Mouse (Mus musculus) Patski (cell line): ENCODE measurements around the gene Slc41a3. TPM values are rescaled to one million over a fixed set of nuclear protein-coding genes. Genes with fewer than 3 reads are reported as not detected.
A peak's percentile ranks its signal among the peaks of the same experiment; 100 is the strongest.

Experiments
- ATAC-seq: fragments of 100-300 bp; one replicate; pipeline ENCODE4 v1.8.0; 2021
- CTCF ChIA-PET: fragments of 350-600 bp; sonication (Branson Sonifier 250); formaldehyde crosslinking; loops from one replicate; lab custom pipeline; 2022; ENCODE audit warnings: inconsistent platforms; lab: Charles Lee
- POLR2A ChIA-PET: fragments of 350-600 bp; sonication (Branson Sonifier 250); formaldehyde crosslinking; loops from one replicate; lab custom pipeline; 2022; ENCODE audit warnings: antibody characterized with exemption, inconsistent platforms; lab: Charles Lee
- DNase-seq: peaks from one replicate; pipeline ENCODE4 v3.0.0-alpha.2; 2011; ENCODE audit warnings: low read depth, low spot score
- H3K27me3 ChIP-seq: fragments of 371-371 bp; one replicate; pipeline ENCODE4 v1.5.1; 2021
- CTCF ChIP-seq: fragments of 100-300 bp; IDR thresholded peaks from one replicate; pipeline ENCODE4 v1.5.1; 2021
- in situ Hi-C: fragments of 300-500 bp; cut with MboI; formaldehyde crosslinking; loops from 3 replicates; pipeline ENCODE4 v1.11.1; 2018; ENCODE audit warnings: low pct_unique_long_range_greater_than_20kb, mixed read lengths
- polyA plus RNA-seq: library from polyadenylated mRNA; unstranded; gene quantifications from one replicate; pipeline ENCODE4 v1.2.3, GENCODE M21; 2021

The Slc41a3 gene
- polyA plus RNA-seq, 1 experiment from 2014 or later = 9.1 TPM

- ATAC-seq (no peak), DNase-seq (no peak)
- CTCF ChIA-PET = interaction anchor here (1.4 kb wide), 1 partner anchor 29 kb away, joined by 3 read pairs; no protein-coding TSS in a partner anchor
- in situ Hi-C loops = no loop called here
- no peaks in the 10 kb centered on the region for H3K27me3 ChIP-seq
- no peak for TF ChIP-seq CTCF
- POLR2A ChIA-PET = interaction anchor here (0.7 kb wide), 1 partner anchor 617 kb away, joined by 5 read pairs; no protein-coding TSS in a partner anchor
Observed at GRCm38 (mm10) chr6:90567486-90567885, 37.0 kb upstream of the Slc41a3 start.

GRCm38 (mm10) chr6:90567928-90568327, 36.6 kb upstream of the Slc41a3 start:
- CTCF ChIA-PET = interaction anchor here (0.9 to 1.4 kb wide), 3 partner anchors 26 to 133 kb away, joined by 3 read pairs; no protein-coding TSS in a partner anchor
- in situ Hi-C loops = no loop called here
- no peak for TF ChIP-seq CTCF
- DNase-seq = no peak
- ATAC-seq = no peak
- POLR2A ChIA-PET = interaction anchor here (0.7 kb wide), 1 partner anchor 616 kb away, joined by 5 read pairs; no protein-coding TSS in a partner anchor
- H3K27me3 ChIP-seq = no peaks in the 10 kb centered on the region

- no peak for DNase-seq
- CTCF ChIA-PET = interaction anchor here (0.9 to 1.2 kb wide), 2 partner anchors 27 to 133 kb away, joined by 3 read pairs; no protein-coding TSS in a partner anchor
- ATAC-seq = no peak
- H3K27me3 ChIP-seq = no peaks in the 10 kb centered on the region
- in situ Hi-C loops = no loop called here
- no peak for TF ChIP-seq CTCF
- POLR2A ChIA-PET = no interaction called here
Observed at GRCm38 (mm10) chr6:90568721-90569120, 35.8 kb upstream of the Slc41a3 start.

GRCm38 (mm10) chr6:90569736-90570383, 34.7 kb upstream of the Slc41a3 start:
- no peak for ATAC-seq
- DNase-seq = no peak
- TF ChIP-seq CTCF = no peak
- in situ Hi-C loops = no loop called here
- no peaks in the 10 kb centered on the region for H3K27me3 ChIP-seq
- CTCF ChIA-PET = no interaction called here
- POLR2A ChIA-PET = no interaction called here

- POLR2A ChIA-PET = no interaction called here
- TF ChIP-seq CTCF = no peak
- no peak for DNase-seq
- in situ Hi-C loops = no loop called here
- no peaks in the 10 kb centered on the region for H3K27me3 ChIP-seq
- ATAC-seq = no peak
- CTCF ChIA-PET = no interaction called here
Observed at GRCm38 (mm10) chr6:90570392-90570791, 34.1 kb upstream of the Slc41a3 start.

- CTCF ChIA-PET = interaction anchor here (0.7 to 3.1 kb wide), 9 partner anchors 9 to 200 kb away, joined by 3 to 18 read pairs (median 5); partner anchors contain the start of gene Slc41a3
- in situ Hi-C loops = no loop called here
- POLR2A ChIA-PET = interaction anchor here (1.3 to 1.6 kb wide), 2 partner anchors 9 to 56 kb away, joined by 3 to 8 read pairs; no protein-coding TSS in a partner anchor
- no peak for DNase-seq
- no peaks in the 10 kb centered on the region for H3K27me3 ChIP-seq
- TF ChIP-seq CTCF = no peak
- peak; percentile 49 for ATAC-seq
Observed at GRCm38 (mm10) chr6:90575261-90575715, 29.2 kb upstream of the Slc41a3 start.

GRCm38 (mm10) chr6:90578174-90578573, 26.4 kb upstream of the Slc41a3 start:
- POLR2A ChIA-PET = no interaction called here
- no peaks in the 10 kb centered on the region for H3K27me3 ChIP-seq
- TF ChIP-seq CTCF = no peak
- in situ Hi-C loops = no loop called here
- no peak for DNase-seq
- CTCF ChIA-PET = no interaction called here
- no peak for ATAC-seq

GRCm38 (mm10) chr6:90582331-90582730, 22.2 kb upstream of the Slc41a3 start:
- H3K27me3 ChIP-seq = no peaks in the 10 kb centered on the region
- TF ChIP-seq CTCF = no peak
- ATAC-seq = no peak
- ChIA-PET CTCF (no interaction called here), POLR2A (no interaction called here)
- DNase-seq = no peak
- in situ Hi-C loops = no loop called here

GRCm38 (mm10) chr6:90588113-90588512, 16.4 kb upstream of the Slc41a3 start:
- peak; percentile 81 for ATAC-seq
- POLR2A ChIA-PET = no interaction called here
- no peak for TF ChIP-seq CTCF
- CTCF ChIA-PET = interaction anchor here (1.3 to 1.4 kb wide), 2 partner anchors 16 to 19 kb away, joined by 3 to 5 read pairs; partner anchors contain the start of gene Slc41a3
- no peaks in the 10 kb centered on the region for H3K27me3 ChIP-seq
- in situ Hi-C loops = no loop called here
- DNase-seq = peak; percentile 44

- ChIA-PET POLR2A (no interaction called here), CTCF (interaction anchor here (1.2 kb wide), 1 partner anchor 27 kb away, joined by 3 read pairs; no protein-coding TSS in a partner anchor)
- ATAC-seq = no peak
- in situ Hi-C loops = no loop called here
- DNase-seq = no peak
- H3K27me3 ChIP-seq = no peaks in the 10 kb centered on the region
- TF ChIP-seq CTCF = no peak
Observed at GRCm38 (mm10) chr6:90590707-90591106, 13.8 kb upstream of the Slc41a3 start.

- in situ Hi-C loops = no loop called here
- no peak for DNase-seq
- TF ChIP-seq CTCF = no peak
- CTCF ChIA-PET = no interaction called here
- ATAC-seq = no peak
- H3K27me3 ChIP-seq = no peaks in the 10 kb centered on the region
- POLR2A ChIA-PET = no interaction called here
Observed at GRCm38 (mm10) chr6:90594972-90595371, 9.6 kb upstream of the Slc41a3 start.
